Mouse (Mus musculus): ENCODE measurements around the gene Fos.

DNA sequence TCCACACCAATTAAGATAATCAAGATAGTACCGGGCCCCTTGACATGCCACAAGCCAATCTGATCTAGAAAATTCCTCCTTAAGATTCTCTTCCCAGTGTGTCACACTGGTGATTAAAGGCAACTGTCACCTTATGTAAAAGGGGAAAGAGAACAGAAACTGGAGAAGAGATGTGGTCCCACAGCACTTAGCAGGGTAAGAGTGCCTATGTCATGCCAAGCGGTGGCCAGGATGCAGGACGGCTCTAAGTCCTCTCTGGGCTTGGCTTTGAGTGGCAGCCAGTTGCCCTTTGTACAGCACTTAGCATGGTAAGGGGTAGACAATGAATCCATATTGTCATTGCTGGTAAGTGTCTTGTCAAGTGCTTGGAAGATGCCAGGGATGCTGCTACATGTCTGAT lies 42.2 kb downstream of the Fos start:
- no peak for TF ChIP-seq CTCF (IDR thresholded peaks at IDR 0.05; ENCODE audit: borderline replicate concordance, extremely low read depth, insufficient read depth, insufficient read length)
- no peak for TF ChIP-seq POLR2A (IDR thresholded peaks at IDR 0.05; ENCODE audit: borderline replicate concordance, extremely low read depth, insufficient read depth, insufficient read length, poor library complexity, severe bottlenecking)
